Mouse (Mus musculus) adipocyte (in vitro differentiated cells): ENCODE results near the gene Plek2.
"Not testable (repeated sequence)": the region's sequence is repeated elsewhere in the genome, so short reads cannot be mapped to it uniquely, and the experiment has no call there.

Experiments used
- DNase-seq: peaks from one replicate; pipeline ENCODE4 v3.0.0-alpha.2; 2016; ENCODE audit warnings: low spot score

Gene Plek2

DNA sequence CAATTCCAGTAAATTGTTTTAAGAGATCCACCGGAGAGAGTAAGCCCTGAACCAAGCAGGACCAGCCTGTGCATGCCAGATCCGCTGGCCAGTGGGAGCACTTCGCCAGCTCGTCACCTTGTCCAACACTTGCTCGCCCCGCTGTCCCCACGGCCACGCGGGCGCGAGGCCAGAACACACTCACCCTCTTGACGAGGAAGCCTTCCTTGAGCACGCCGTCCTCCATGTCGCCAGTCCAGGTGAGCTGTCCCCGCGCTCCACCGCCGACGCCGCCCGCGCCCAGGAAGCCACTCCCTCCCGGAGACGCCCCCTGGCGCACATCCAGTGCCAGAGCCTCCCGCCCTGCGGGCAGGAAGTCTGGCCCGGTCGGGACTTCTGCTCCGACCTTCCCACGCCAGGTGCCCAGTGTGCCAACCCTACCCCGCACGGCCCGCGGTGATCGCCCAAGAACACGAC is at the start of gene Plek2:
TSS of gene Plek2 (minus strand) at position 258 of the 456 bp plus-strand sequence.
- DNase-seq, result no peak

GRCm38 (mm10) chr12:78956405-78956804 is 49.6 kb upstream of the Plek2 start:
- DNase-seq, result no peak

- DNase-seq, result no peak
These were observed 45.7 kb upstream of the Plek2 start for GRCm38 (mm10) chr12:78952484-78952883.

DNA sequence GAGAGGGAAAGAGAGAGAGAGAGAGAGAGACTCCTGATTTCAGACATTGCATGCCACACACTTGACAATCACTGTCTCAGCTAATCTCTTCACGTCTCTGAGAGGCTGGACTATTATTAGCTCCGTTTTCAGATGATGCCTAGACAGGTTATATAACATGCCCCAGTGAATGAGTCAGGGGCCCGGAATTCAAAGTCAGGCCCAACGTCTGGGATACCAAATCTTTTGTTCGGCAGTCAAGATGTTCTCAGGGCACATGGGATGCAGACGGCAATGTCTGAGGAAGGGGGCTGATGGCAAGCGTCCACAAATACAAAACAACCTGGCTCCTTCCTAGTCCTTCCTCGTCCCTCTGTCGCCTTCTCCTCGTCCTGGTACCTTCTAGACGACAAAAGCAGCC is 45.3 kb upstream of the Plek2 start:
- no peak for DNase-seq

GRCm38 (mm10) chr12:78947661-78948060 is 40.9 kb upstream of the Plek2 start:
- DNase-seq, result no peak

GRCm38 (mm10) chr12:78947161-78947560 is 40.4 kb upstream of the Plek2 start:
- DNase-seq, result no peak

DNA sequence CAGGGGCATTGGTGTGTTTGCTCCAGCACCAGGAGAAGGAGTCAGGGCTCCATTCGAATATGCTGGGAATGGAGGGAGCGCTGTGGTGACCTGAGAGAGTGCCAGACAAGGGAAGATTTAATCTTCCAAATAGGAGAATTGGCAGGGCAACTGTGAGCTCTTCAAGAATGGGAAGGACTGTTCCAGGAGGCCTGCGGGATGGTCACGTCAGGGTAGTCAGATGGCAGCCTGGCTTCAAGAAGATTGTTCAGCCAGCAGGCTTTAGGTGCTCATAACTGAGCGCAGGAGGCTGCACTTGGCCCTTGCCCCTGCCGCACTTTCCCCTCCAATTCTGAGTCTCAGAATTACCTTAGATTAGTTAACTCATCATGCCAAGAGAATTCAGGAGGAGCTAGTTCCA is 36.2 kb upstream of the Plek2 start:
- DNase-seq, result no peak

DNA sequence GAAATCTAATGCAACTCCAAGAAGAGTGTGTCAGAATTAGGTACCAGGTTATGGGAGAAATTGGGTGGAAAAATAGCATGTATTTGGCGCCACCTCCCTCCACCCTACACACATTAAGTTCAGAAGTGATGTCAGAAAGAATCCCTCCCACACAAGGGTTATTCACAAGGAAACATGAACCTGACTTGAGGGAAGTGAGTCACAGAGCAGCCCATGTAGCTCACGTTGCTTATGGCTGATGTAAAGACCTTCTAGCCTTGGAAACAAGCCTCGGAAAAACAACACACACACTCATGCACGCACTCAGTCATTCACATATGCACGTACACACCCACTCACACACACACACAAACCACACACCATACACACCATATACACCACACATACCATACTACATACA is 33.3 kb upstream of the Plek2 start:
- no peak for DNase-seq

- DNase-seq, result peak; percentile 10
These were observed 32.8 kb upstream of the Plek2 start for GRCm38 (mm10) chr12:78939393-78940037.

GRCm38 (mm10) chr12:78936494-78936893 is 29.7 kb upstream of the Plek2 start:
- no peak for DNase-seq

DNA sequence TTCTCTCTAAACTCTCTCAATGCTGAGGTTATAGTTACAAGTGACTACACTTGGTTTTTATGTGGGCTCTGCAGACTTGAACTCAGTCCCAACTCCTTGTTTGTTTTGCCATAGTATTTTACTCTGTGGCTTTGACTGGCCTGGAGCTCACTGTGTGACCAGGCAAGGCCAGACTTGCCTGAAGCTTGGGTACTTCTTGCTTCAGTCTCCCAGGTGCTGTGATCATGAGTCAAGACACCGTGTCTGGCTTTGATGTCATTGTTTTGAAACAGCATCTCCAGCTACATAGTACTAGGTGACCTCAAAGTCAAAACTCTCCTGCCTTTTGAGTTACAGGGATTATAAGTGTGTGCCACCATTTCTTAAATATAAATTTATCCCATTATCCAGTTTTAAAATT is 23.1 kb upstream of the Plek2 start:
- no peak for DNase-seq

- DNase-seq, result no peak
These were observed 20.5 kb upstream of the Plek2 start for GRCm38 (mm10) chr12:78927287-78927686.

GRCm38 (mm10) chr12:78923539-78924189 is 16.9 kb upstream of the Plek2 start:
- no peak for DNase-seq

- DNase-seq, result not testable (repeated sequence)
These were observed 16.2 kb upstream of the Plek2 start for GRCm38 (mm10) chr12:78922977-78923376.

DNA sequence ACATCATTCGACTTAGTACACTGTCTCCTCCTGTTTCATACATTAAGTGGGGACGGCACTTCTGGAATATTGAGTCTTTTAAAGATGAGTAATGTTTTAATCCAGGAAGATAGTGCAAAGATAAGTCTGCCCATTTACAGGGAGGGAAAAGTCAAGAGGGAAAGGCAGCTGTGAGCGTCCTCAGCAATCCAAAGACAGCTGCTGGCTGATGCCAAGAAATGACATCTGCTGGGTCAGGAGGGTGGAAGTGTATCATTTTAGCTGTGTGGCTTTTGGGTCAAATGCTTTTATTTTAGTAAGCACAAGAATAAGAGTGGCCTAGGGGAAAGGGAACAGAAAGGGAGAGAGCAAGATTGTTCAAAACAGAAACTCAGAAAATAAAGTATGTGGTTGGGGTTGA is 15.3 kb upstream of the Plek2 start:
- DNase-seq, result peak; percentile 57

GRCm38 (mm10) chr12:78921421-78921820 is 14.7 kb upstream of the Plek2 start:
- DNase-seq, result no peak

DNA sequence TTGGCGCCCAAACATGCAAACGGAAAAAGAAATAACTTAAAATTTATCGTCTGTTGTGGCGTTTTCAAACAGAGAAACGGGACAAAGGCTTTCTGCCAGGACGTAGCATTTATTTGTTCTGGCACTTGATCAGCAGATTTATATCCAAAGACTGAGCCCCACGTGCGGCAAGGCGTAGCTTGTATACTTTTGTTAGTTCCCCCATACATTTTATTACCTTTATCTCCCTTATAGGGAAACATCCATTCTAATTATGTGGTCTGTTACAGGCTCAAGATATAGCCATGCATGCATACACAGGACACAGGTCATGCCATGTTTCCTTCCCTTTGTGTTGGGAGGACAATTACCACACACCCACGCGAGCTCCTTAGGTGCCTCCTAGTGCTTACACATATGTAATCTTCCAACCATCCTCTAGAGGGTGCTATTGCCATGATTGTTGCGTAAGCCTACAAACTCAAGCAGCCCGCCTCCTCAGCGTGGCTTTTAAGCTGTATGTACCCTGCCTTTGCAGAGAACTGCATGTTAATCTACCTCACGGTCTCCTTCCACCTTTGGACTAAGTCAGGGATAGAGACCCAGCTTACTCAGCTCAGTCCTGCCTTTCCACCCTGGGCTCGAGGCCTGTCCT is 12.4 kb upstream of the Plek2 start:
- DNase-seq, result peak; percentile 65

GRCm38 (mm10) chr12:78918227-78919078 is 11.7 kb upstream of the Plek2 start:
- DNase-seq, result peak; percentile 85

DNA sequence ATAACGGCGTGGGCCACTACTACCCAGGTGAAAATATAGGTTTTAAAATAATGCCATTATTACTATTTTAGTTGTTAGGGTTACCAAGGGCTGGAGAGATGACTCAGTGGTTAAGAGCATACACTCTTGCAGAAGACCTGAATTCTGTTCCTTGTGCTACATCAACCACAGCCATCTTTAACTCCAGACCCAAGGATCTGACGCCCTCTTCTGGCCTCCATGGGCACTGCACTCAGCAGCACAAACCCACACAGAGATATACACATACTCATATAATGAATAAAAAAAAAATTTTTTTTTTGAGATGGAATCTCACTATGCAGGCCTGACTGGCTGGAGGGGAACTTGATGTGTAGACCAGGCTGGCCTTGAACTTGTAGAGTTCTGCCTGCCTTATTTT is 9.5 kb upstream of the Plek2 start:
- no peak for DNase-seq

- no peak for DNase-seq
These were observed 8.8 kb upstream of the Plek2 start for GRCm38 (mm10) chr12:78915561-78915960.

DNA sequence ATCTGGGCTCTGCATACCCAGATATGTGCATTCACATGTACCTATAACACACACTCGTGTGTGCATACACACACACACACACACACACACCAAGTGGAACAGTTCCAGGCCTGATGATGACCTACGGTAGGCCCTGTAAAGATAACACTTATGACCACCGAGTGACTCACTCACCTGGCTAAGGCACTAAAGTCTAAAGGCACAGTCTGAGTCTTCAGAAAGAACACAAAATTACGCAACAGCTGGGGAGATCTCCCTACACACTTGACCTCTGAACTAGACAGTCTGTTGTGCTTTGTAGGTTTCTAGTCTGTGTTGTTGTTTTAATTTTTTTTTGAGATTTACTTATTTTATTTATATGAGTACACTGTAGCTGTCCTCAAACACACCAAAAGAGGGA is 7.7 kb upstream of the Plek2 start:
- DNase-seq, result no peak

DNA sequence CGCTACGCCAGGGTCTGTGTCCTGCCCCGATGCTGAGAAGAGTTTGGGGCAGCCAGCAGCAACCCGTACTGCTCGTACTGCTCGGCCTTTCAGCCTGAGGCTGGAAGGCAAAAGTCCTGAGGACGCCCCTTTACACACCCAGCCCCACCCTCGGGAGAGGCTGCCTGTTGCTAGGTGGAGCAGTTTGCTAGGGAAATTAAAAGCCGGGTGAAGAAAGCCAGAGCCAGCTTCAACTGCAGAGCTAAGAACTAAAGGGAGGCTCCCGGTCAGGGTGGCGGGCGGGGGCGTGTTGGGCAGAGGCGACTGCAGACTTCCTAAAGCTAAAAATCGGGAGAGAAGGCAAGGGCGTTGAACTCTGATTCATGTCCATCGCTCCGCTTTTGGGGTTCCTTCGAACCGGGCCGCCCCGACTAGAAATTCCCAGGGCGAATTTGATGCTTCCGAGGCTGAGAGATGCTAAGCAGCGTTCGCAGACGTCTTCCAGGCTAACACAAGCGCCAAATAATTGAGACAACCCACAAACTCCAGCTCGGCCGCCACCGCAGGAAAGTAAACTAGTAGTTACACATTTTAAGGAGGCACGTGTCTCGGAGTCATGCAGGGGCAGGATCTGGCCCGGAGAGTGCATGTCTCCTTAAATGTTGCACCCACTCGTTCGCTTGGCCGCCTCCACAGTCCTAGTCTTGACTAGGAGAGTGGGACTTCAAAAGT is 5.1 kb upstream of the Plek2 start:
- DNase-seq, result no peak
